Mouse (Mus musculus): ENCODE measurements around the gene Mzt1.
"Not testable (repeated sequence)": the region's sequence is repeated elsewhere in the genome, so short reads cannot be mapped to it uniquely, and the experiment has no call there.

The Mzt1 gene

DNA sequence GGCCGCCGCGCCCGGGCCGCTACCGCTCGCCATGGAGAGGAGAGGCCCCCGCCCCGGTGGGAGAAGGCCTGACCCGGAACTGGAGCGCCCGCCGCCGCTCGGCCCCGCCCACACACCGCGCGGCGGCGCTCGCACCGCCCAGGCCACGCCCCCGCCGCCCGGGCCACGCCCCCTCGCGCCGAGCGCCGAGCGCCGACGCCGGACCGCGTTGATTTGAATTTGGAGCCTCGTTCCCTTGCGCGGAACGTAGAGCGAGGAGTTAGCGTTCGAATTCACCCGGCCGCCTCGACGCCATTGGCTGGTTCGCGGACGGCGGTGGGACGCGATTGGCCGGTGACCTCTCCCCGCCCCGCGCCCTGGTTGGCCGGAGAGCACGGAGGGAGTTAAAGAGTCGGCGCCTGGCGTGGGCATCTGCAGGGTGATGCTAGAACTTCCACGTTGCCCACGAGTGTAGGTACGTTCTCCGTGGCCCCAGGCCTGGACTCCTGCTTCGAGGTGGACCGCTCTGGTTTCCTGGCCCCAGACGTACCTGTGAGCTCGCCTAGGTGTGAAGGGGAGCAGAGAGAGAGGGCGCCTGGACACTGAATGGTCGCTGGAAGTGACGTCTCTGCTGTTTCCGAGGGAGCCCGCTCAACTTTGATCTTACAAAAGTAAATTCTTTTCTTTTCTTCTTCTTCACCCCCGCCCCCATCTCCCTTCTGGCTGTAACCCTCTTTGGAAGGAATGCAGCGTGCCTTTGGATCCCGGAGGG is at the start of gene Mzt1, which contains the start of gene Bora:
Mzt1 (minus strand) TSS at position 104 of the 751 bp plus-strand sequence.
Bora (plus strand) TSS at position 192 of the 751 bp plus-strand sequence.
- peak; percentile 92 for DNase-seq (ENCODE audit: low spot score)

DNA sequence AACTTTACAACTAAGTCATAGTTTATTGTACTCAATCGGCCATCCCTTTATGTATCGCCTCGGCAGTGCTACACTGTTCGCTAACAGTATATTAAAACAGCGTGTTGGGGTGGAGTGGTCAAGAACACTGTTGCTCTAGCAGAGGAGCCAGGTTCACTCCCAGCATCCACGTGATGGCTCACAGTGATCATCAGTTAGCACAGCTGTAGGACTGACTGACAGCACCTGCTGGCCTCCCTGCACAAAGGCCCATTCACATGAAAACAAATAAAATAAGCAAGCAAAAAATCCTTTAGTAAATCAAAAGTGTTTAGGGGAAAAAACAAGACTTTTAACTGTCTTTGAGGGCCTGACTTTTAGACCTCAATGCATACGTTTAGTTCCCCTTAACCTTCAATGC is 43.0 kb upstream of the Mzt1 start:
- no peak for DNase-seq (ENCODE audit: low spot score)

DNA sequence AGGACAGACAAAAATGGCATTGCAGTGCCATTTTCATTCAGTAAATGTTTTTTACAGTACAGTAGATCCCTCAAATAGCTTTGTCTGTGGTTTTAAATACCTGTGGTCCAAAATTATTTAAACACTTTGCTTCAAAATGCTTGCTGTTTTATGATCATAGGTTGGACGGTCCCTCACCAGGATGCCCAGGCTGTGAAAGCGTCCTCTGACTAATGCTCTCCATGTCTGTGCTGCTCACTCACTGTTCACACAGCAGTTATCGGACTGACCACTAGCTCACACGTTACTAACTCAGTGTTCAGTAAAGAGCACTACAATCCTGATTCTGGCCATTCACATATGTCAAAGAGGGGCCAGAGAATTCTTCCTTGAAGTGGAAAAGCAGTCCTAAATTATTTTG is 25.2 kb upstream of the Mzt1 start:
- DNase-seq (ENCODE audit: low spot score) = no peak

DNA sequence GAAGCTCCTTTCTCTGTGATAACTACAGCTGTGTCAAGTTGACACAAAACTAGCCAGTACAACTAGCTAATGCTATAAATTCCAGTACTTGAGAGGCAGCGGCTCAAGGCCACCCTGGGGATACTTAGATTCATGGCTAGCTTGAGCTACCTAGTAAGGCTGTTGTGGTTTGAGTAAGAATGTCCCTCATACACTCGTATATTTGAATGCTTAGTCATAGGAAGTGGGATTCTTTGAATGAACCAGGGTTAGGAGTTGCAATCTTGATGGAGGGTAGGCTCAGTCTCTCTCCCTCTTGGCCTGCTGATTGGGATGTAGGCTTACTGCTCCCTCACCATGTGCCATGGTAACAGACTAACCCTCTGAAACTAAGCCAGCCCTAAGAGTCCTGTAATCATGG is 17.2 kb upstream of the Mzt1 start:
- DNase-seq (ENCODE audit: low spot score) = no peak

DNA sequence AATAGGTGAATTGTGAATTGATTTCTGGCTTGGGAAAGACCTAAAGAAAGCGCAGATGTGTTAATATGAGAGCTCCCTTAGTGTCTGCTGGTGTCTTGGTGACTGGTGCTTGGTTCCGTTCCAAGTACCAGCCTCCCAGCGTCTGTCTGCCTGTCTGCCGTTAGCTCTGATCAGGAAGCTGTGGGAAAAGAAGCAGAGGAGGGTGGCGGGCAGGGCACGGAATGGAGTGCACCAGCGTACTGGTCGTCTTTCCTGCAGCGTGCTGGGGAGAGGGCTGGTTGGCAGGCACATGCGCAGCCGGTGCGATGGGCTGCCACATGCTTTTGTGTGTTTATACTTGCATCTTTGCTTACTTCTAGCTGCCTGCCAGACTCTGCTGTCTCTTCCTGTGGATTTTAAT is 14.7 kb upstream of the Mzt1 start:
- DNase-seq (ENCODE audit: low spot score) = no peak

DNA sequence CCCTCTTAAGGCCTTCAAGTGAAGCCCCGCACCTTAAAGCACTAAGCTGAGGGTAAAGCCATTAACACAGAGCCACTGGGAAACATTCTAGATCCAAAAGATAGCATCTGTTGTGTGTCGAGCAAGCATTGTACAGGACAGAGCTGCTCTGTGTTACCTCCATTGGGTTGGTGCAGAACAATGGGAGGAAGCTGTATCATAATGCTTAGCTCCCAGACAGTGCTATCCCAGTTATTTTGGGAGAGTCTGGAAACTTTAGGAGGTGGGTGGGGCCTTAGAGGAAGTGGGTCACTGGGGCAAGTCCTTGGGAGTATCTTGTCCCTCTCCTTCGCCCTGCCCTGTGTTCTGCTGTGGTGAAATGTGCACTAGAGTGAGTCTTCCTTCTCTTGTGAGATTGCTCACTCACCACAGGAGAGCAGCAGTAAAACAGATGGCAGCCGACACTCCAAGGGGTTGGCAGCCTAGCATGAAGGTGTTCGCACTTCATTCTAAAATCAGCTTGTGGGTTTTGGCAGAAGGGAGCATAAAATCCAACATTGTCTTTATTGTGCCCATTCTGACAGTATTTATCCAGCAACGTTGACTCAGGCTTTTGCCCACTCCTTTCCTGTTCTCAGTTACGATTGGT is 13.1 kb upstream of the Mzt1 start:
- DNase-seq (ENCODE audit: low spot score) = no peak

DNA sequence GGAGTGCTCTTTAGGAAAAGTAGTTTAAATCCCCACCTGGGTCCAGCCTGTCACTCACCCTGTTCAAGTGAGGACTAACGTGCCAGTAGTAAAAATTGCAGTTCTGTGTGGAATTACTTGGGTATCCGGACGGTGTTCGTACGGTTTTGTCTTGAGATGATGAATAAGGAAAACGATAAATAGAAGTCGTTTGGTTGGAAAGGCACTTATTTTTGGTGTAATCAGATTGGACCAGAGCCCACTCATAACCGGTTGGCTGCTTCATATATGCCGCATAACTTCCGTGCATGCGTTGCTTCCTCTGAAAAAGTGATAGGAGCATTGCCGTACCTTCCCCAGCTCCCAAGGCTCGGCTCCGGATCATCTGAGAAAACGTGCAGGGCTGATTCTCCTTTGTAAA is 848 bp upstream of the Mzt1 start:
- no peak for DNase-seq (ENCODE audit: low spot score)

DNA sequence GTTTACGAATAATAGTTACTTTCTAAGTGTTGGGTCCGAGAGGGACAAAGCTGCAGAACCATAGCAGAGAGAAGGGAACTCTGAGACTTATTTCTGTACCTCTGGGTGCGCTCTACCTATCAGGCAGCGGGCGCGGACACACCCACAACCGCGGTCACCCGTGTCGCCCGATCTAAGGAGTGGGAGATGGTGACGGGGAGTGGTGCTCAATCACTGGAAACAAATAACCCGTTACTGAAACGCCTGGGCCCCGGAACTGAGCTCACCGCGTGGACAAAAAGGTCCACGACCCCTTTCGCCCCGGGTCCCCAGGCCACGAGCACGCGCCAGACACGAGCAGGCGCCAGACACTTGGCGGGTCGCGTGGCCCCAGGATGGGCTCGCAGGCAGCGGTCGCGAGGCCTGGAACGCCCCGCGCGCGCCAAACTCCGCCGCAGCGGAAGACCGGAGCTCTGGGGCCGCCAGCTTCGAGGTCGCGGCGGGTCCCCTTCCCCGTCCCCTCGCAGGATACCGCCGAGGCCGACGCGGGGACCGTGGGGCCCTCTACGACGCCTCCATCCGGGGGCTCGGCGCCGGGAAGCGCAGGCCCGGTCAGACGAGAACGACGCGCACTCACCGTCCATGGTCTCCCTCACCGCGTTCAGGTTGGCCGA is 430 bp downstream of the Mzt1 start:
- no peak for DNase-seq (ENCODE audit: low spot score)

DNA sequence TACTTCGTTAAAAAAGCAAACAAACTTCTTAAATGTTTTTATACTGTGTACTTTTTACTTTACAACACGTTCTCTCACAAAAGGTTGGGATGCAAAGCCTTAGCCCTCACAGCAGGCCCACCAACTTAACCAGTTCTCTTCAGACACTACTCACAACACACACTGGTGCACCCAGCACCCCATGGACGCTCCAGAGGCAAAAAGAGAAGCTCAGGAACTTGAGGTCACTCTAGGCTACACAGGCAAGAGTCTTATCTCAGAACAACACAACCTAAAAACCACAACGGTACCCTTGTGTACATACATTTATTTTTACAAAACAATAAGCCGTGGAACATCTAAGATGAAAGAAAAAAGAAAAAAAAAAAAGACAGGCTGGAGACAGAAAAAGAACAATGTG is 1.2 kb downstream of the Mzt1 start:
- no peak for DNase-seq (ENCODE audit: low spot score)

DNA sequence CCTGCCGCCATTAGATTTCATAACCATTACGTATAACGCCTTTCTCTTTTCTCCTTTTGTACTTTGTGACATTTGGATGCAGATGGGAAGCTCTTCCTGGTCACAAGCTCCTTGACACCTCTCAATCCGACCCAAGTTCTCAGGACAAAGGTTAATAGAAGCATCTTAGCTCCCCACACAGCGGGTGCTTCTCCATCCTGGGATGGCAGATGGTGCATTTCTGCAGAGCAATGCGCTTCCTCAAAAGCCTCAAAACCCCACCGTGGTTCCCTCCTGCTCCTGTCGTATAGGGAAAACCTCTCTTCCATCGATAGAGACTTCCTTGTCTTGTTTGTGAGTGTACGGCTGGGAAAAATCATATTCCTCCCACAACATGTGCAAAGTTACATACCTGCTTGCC is 1.8 kb downstream of the Mzt1 start:
- no peak for DNase-seq (ENCODE audit: low spot score)

DNA sequence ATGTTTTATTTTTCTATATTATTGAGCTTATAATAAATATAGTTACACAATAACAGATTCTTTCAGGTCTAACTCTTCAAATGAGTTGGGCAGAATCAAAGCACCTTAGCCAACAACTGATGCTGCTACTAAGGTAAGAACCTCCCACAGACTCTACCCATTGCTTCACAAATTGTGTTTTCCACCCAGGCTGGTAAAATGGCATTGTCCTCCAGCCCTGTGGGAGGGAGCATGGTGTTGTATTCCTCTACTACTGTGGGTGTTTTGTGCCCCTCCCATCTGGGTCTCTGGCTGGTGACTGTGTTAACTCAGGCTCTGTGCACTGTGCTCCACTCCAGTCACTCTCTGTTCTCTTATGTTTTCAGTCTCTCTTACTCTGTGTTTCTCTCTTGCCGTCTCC is 2.4 kb downstream of the Mzt1 start:
- no peak for DNase-seq (ENCODE audit: low spot score)

DNA sequence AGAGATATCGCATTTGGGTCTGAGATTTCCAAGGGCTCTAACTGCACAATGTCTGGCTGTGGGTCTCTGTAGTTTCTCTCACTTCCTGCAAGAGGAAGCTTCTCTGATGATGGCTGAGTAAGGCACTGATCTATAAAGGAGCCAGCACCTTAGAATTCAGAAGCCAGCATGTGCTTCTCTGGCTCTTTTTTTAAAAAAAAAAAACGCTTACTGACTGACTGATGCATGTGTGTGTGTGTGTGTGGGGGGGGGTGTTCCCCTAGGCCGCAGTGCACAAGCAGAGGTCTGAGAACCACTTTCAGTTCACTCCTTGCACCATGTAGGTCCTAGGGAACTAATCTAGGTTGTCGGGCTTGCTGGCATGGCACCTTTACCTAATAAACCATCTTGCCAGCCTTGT is 4.5 kb downstream of the Mzt1 start:
- no peak for DNase-seq (ENCODE audit: low spot score)

DNA sequence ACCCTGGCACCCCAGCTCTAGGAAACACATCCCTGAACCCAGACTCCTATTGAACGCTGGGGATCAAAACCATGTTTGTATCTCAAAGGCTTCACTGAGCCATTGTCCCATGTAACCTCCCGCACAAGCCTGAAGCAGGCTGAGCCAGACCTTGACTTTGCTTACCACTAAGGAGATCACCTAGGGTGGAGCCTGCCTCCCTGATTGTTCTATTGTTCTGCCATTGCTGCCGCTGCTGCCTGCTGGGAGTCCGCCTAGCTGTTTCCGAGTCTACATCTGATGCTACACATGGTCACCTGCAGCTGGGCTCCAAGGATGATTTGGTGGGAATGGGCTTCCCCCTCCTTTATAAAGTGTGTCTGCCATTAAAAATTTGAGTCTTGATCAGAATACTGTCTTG is 6.6 kb downstream of the Mzt1 start:
- DNase-seq (ENCODE audit: low spot score) = not testable (repeated sequence)

DNA sequence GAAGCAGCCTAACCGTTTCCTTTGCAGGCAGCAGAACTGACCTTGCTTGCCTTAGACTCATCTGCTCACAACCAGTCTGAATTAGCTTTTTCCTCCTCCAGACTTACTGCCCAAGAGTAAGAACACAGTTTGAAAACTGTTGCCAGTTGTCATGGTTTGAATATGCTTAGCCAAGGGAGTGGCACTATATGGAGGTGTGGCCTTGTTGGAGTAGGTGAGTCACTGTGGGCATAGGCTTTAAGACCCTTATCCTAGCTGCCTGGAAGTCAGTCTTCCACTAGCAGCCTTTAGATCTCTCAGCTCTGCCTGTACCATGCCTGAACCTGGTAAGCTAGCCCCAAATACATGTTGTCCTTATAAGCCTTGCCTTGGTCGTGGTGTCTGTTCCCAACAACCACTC is 8.2 kb downstream of the Mzt1 start:
- no peak for DNase-seq (ENCODE audit: low spot score)

DNA sequence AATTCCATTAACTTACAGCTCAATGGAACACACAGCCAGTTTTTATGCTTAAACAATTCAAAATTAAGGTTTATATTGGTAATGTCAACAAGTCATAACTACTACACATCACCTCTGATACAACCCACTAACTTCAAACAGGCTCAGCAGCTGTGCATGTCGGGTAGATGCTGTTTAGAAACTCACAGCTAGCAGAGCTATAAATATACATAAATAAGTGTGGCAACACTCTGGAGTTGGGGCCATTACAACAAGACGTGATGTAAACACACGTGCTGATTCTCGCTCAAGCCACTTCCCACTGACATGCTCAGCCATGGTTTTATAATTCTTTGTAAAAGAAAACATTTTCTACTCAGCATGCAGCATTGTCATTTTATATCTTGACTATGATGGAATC is 9.9 kb downstream of the Mzt1 start:
- no peak for DNase-seq (ENCODE audit: low spot score)

DNA sequence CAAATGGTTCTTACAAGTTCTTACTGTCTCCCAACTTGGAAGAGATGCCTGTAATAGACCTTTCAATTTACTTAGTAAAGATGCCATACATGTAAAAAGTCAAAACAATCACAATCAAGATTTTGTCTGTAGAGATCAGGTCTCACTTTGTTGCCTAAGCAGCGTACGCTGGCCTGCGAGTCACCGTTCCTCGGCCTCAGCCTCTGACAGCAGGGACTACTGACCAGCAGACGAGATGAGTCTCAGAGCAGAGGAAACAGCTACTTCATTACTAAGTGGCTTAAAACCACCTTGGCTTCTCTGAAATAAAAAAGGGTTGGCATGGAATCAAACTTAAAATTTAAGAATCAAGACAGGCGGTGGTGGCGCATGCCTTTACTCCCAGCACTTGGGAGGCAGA is 11.1 kb downstream of the Mzt1 start:
- not testable (repeated sequence) for DNase-seq (ENCODE audit: low spot score)

DNA sequence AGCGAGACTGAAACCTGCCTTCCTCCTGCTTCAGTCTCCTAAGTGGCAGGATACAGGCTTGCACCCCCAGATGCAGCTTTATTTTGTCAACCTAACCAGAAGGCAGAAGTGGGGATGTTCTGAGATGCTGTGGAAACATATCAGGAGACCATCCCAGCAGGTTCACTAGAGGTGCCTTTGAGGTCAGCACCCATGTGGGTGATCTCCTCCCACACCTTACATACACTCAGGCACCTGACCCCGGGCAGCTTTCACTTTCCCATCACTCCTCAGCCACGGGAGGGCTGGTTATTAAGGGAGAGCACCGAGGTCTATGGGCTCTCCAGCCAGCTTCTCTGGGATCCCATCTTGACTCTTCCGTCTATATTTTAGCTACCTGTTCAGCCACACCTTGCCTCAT is 13.3 kb downstream of the Mzt1 start:
- DNase-seq (ENCODE audit: low spot score) = no peak

DNA sequence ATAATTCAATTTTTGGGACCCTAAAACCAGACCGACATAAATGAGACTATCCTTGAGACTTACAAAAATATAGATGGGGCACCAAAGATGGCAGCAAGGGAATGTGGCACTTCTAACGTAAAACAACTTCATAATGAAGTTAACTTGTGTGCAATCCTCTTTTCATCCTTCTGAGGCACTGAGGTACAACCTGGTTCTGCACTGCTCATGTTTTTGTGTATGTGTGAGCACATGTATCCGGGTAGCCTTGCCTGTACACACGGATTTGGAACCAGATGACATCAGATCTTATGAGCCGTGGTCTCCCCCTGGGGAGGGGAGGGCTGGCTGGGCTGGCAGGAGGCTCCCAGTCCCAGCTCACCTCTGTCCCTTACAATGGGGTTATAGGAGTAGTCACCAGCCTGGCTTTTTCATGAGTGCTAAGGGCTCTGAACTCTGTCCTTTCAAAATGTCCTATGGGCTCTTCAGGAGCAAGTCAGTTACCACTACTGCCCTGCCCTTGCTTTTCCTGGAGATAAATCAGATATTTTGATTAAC is 14.5 kb downstream of the Mzt1 start:
- DNase-seq (ENCODE audit: low spot score) = no peak

DNA sequence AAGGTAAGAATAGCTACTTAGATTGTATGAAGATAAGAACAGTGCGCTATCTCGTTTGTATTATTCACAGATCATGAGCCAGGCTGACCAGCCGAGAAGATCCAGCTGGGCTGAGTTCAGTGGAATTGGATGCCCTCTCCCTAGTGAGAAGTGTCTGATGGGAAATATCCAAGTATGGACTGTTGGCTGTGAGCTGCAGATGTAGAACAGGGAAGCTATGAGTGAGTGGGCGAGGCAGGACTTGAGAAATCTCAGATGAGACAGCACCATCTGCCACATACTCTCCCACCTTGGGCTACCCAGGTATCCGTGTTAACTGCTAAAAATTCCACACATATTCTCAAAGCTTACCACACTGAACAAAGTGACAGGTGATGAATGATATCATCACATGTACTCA is 15.9 kb downstream of the Mzt1 start:
- no peak for DNase-seq (ENCODE audit: low spot score)

DNA sequence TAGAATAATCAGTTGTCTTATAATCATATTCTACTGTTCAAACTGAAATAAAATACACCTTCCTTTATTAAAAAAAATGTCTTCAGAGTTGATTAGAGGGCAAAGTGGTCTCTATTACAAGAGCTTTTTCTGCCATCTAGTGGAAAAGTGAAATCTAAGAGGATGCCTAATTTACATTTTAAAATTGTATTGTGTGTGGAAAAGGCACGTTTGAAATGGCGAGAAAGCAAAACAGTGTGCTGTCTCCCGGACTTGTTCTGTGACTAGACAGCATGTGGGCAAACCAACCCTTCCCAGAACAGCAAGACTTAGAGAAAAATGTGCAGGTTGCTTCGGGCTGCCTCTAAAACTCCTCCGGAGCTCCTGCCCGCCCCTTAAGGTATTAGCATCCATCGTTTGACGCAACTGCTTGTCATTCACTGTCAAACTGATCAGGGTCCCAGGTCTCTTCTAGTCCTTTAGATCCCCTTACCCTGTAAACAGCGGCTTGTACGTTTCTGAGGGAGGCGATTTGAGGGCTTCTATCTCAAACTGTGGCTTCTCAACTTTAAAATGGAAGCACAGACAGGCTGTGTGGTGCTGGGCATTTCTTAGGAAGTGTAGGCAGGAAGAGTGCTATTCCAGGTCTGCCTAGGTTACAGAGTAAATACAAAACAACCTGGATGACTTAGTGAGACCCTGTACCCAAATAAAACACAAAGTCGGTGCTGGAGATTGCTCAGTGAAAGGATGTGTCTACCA is 23.4 kb downstream of the Mzt1 start:
- DNase-seq (ENCODE audit: low spot score) = no peak

DNA sequence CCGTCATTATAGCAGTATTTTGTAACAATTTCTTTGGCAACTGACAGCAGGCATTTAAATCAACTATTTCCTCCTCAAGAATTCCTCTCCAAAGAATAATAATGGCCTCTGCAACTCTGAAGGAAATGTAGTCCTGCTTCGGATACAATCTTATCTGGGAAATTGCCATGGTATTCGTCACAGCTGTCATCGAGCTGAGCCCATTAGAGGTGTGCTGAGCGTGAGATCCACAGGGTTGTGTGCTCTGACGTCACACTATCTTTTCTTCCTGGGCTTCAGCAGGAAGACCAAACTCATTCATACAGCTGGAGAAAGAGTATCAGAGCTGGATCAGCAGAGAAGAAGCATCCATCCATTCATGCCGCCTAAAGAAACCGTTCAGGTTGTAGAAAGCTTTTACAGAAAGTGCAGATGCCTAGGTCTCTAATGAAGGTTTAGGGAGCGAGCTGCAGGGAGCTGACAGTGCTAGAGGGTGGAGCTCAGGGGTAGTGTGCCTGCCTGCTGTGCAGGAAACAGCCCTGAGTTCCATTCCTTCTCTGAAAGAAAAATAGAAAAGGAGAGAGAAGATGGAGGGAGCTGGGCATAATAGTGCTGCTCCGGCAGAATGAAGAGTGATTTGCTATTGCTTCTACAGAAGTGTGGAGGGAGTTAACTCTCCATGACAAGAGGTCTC is 26.7 kb downstream of the Mzt1 start:
- DNase-seq (ENCODE audit: low spot score) = no peak

DNA sequence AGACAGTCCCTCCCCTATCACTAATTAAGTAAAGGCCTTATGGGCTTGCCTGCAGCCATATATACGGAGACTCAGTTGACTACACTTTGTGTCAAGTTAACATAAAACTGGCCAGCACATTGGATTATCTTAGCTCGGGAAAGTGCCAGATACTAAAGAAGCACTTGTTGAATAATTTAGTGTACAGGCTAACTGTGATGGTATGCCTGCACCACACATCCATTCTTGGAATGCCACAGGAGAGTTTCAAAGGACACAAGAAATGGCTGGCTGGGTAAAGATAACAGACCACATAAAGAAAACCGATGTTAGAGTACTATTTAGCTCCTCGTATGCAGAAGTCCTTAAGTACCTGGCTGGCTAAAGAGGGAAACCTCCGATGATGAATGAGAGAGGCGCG is 27.2 kb downstream of the Mzt1 start:
- no peak for DNase-seq (ENCODE audit: low spot score)
